Mouse (Mus musculus): ENCODE data around the gene Itpkb.

- TF ChIP-seq CTCF (IDR thresholded peaks at IDR 0.05; ENCODE audit: borderline replicate concordance, insufficient read depth, low read length) = no peak
- TF ChIP-seq POLR2A (IDR thresholded peaks at IDR 0.05; ENCODE audit: low read depth, low read length) = no peak
Measured at GRCm38 (mm10) chr1:180315127-180315526, 15.2 kb upstream of the Itpkb start.
